Mouse (Mus musculus) liver, postnatal 0 days (tissue): ENCODE results near the gene Wdr95. TPM values are rescaled to one million over a fixed set of nuclear protein-coding genes. Genes with fewer than 3 reads are reported as not detected.
A peak's percentile ranks its signal among the peaks of the same experiment; 100 is the strongest.

Source experiments
- ATAC-seq: fragments of 200-750 bp; cut with Nextera tagmentation; 2 replicates; pipeline ENCODE4 v1.8.0; 2017; ENCODE audit warnings: mild to moderate bottlenecking, moderate library complexity
- DNase-seq: peaks from one replicate; pipeline ENCODE4 v3.0.0-alpha.2; 2016
- H3K27ac ChIP-seq: fragments of 300-500 bp; sonication (generic); 2 replicates; pipeline ENCODE4 v1.5.1; 2014; ENCODE audit warnings: antibody characterized with exemption, moderate library complexity, mild to moderate bottlenecking, low read depth
- H3K27me3 ChIP-seq: fragments of 300-500 bp; sonication (generic); 2 replicates; pipeline ENCODE4 v1.6.1; 2014; ENCODE audit warnings: low read length, control low read depth, mixed read lengths; ENCODE audit not compliant: insufficient read depth
- H3K36me3 ChIP-seq: fragments of 300-500 bp; sonication (generic); replicated peaks from 2 replicates; pipeline ENCODE4 v1.6.1; 2014; ENCODE audit warnings: mild to moderate bottlenecking, control low read depth, low read length, moderate library complexity, mixed read lengths; ENCODE audit not compliant: insufficient read depth
- H3K4me1 ChIP-seq: fragments of 300-500 bp; sonication (generic); 2 replicates; pipeline ENCODE4 v1.6.1; 2014; ENCODE audit warnings: antibody characterized with exemption, mild to moderate bottlenecking, control low read depth; ENCODE audit not compliant: insufficient read depth
- H3K4me2 ChIP-seq: fragments of 300-500 bp; sonication (generic); 2 replicates; pipeline ENCODE4 v1.6.1; 2014; ENCODE audit warnings: low read depth, mild to moderate bottlenecking, low read length, moderate library complexity, mixed read lengths
- H3K4me3 ChIP-seq: fragments of 300-500 bp; sonication (generic); 2 replicates; pipeline ENCODE4 v1.5.1; 2014; ENCODE audit warnings: low read depth, low read length
- H3K9ac ChIP-seq: fragments of 300-500 bp; sonication (generic); replicated peaks from 2 replicates; pipeline ENCODE4 v1.6.1; 2014; ENCODE audit warnings: mild to moderate bottlenecking, moderate library complexity
- H3K9me3 ChIP-seq: fragments of 300-500 bp; sonication (generic); 2 replicates; pipeline ENCODE4 v1.6.1; 2016; ENCODE audit warnings: mild to moderate bottlenecking, control low read depth, low read length, mixed read lengths
- CTCF ChIP-seq: sonication (generic); IDR thresholded peaks from 2 replicates; pipeline ENCODE4 v1.5.1; 2016; ENCODE audit warnings: antibody characterized with exemption, low read depth
- EP300 ChIP-seq: IDR thresholded peaks from 2 replicates; pipeline ENCODE4 v1.6.1; 2016; ENCODE audit warnings: antibody characterized with exemption, low read depth, mild to moderate bottlenecking
- WGBS: fragments of 180-500 bp; shearing (Covaris S2); extraction: QIAGEN DNeasy Blood & Tissue Kit; methylation state at CpG from one replicate; pipeline ENCODE4 v1.1.7; 2014; ENCODE audit not compliant: insufficient replicate concordance; 5-methylcytosine and 5-hydroxymethylcytosine counted together
- polyA plus RNA-seq: library from polyadenylated mRNA; unstranded; fragments of >200 nt; fragmentation: Nextera tagmentation; extraction: Ambion mirVana; gene quantifications from 2 replicates; pipeline ENCODE4 v1.2.1, GENCODE M21; 2015

Wdr95 gene
- polyA plus RNA-seq, 1 experiment from 2014 or later = not detected

GRCm38 (mm10) chr5:149538531-149538930, 10.1 kb downstream of the Wdr95 start:
- Histone ChIP-seq H3K36me3 (no peaks in the 10 kb centered on the region), H3K9me3 (no peaks in the 10 kb centered on the region), H3K4me3 (no peak overlapping the region), H3K27me3 (no peaks in the 10 kb centered on the region), H3K27ac (no peak overlapping the region), H3K4me2 (no peak overlapping the region), H3K4me1 (no peaks in the 10 kb centered on the region), H3K9ac (no peak overlapping the region)
- TF ChIP-seq EP300 (no peak), CTCF (no peak)
- no peak for ATAC-seq
- no peak for DNase-seq
- WGBS = 49% methylated on average over 8 of the region's 8 CpGs

GRCm38 (mm10) chr5:149539051-149539450, 10.6 kb downstream of the Wdr95 start:
- 56% methylated on average over 4 of the region's 4 CpGs for WGBS
- ATAC-seq (no peak), DNase-seq (no peak)
- Histone ChIP-seq H3K27ac (no peak overlapping the region), H3K9ac (no peak overlapping the region), H3K4me2 (no peak overlapping the region), H3K4me1 (no peaks in the 10 kb centered on the region), H3K4me3 (no peak overlapping the region), H3K36me3 (no peaks in the 10 kb centered on the region), H3K27me3 (no peaks in the 10 kb centered on the region), H3K9me3 (no peaks in the 10 kb centered on the region)
- no peak for TF ChIP-seq CTCF
- no peak for TF ChIP-seq EP300

- H3K36me3 ChIP-seq = no peaks in the 10 kb centered on the region
- no peaks in the 10 kb centered on the region for H3K27me3 ChIP-seq
- no peak overlapping the region for H3K4me3 ChIP-seq
- WGBS = 37% methylated on average over 7 of the region's 10 CpGs
- no peak overlapping the region for H3K27ac ChIP-seq
- no peak overlapping the region for H3K4me2 ChIP-seq
- no peaks in the 10 kb centered on the region for H3K9me3 ChIP-seq
- no peaks in the 10 kb centered on the region for H3K4me1 ChIP-seq
- ATAC-seq = no peak
- TF ChIP-seq EP300 (no peak), CTCF (no peak)
- no peak overlapping the region for H3K9ac ChIP-seq
- no peak for DNase-seq
These were observed 22.7 kb downstream of the Wdr95 start for GRCm38 (mm10) chr5:149551179-149551578.

DNA sequence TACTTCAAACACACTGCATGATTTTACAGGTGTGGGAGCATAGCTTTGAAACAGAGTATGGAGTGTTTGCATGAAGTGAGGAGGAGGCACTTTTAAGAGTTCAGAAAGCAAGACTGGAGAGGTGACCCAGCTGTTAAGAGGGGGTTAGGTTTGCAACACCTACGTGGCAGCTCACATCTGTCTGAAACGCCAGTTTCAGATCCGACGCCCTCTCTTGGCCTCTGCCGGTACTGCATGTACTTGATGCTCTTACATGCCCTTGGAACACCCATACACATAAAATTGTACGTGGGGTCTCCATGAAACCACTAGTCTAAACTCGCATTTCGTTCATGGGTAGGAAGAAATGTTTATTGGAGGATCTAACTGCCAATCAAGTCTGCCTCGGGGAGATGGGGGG, 24.3 kb downstream of the Wdr95 start:
- no peak overlapping the region for H3K27ac ChIP-seq
- TF ChIP-seq EP300 (no peak), CTCF (peak; percentile 41)
- H3K27me3 ChIP-seq = no peaks in the 10 kb centered on the region
- WGBS = 43% methylated on average over 9 of the region's 9 CpGs
- H3K4me1 ChIP-seq = no peaks in the 10 kb centered on the region
- H3K4me3 ChIP-seq = no peak overlapping the region
- no peak overlapping the region for H3K4me2 ChIP-seq
- H3K9ac ChIP-seq = no peak overlapping the region
- H3K9me3 ChIP-seq = no peaks in the 10 kb centered on the region
- no peak for DNase-seq
- H3K36me3 ChIP-seq = no peaks in the 10 kb centered on the region
- no peak for ATAC-seq

DNA sequence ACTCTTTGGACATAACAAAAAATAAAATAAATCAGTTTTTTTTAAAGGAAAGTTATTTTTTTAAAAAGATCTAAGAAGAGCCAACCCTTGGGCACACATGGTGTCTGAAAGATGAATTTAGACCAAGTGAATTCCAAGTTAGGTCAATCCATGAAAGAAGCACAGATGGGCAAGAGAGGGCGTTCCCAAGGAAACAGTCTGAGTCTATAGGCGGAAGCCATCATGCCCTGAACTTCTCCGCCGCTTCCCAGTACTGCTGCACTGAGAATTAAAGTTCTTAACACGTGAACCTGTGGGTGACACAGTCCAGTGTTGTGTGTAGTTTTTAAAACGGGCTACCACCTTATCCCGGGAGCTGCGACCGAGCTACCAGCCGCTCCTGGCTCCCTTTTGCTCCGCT, 24.9 kb downstream of the Wdr95 start:
- Histone ChIP-seq H3K36me3 (no peaks in the 10 kb centered on the region), H3K27me3 (no peaks in the 10 kb centered on the region), H3K4me2 (no peak overlapping the region), H3K27ac (no peak overlapping the region), H3K9me3 (no peaks in the 10 kb centered on the region), H3K9ac (no peak overlapping the region), H3K4me3 (no peak overlapping the region), H3K4me1 (no peaks in the 10 kb centered on the region)
- ATAC-seq = no peak
- DNase-seq = no peak
- WGBS = 84% methylated on average over 11 of the region's 11 CpGs
- no peak for TF ChIP-seq EP300
- TF ChIP-seq CTCF = no peak

DNA sequence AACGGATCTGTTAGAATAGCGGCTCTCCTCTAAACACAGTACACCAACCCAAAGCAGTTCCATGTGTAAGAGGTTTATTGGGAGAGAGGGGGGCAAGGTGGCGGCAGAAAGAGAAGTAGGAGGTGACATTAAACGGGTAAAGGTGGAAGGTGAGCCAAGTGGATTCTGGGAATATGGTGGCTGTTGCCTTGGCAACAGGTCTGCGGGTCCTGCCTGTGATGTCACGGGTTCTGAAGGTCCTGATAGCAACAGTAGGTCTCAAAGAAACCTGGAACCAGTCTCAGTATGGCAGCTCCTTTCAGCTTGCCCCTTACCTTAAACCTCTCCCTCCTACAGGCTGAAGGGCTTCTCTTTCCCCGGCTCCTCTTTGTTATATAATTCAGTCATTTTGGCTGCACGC, 25.9 kb downstream of the Wdr95 start:
- 82% methylated on average over 8 of the region's 8 CpGs for WGBS
- H3K4me1 ChIP-seq = no peaks in the 10 kb centered on the region
- H3K9ac ChIP-seq = no peak overlapping the region
- H3K4me2 ChIP-seq = no peak overlapping the region
- no peaks in the 10 kb centered on the region for H3K27me3 ChIP-seq
- H3K36me3 ChIP-seq = no peaks in the 10 kb centered on the region
- no peak for TF ChIP-seq EP300
- TF ChIP-seq CTCF = no peak
- no peak overlapping the region for H3K27ac ChIP-seq
- DNase-seq (no peak), ATAC-seq (no peak)
- no peaks in the 10 kb centered on the region for H3K9me3 ChIP-seq
- H3K4me3 ChIP-seq = no peak overlapping the region
